Mouse (Mus musculus) lung, adult 2 months (tissue): ENCODE measurements at regions not wholly inside any gene's neighbourhood (a gene's known extent, or its start where the extent isn't known, plus 50 kb on each side); places are given as distances from the start of the nearest gene placed in this dataset.

ENCODE experiments used
- CTCF ChIP-seq: fragments of 200-500 bp; IDR thresholded peaks from 2 replicates; pipeline ENCODE4 v1.5.1; 2011; ENCODE audit warnings: mild to moderate bottlenecking, low read length, control low read depth; ENCODE audit not compliant: insufficient read depth
- POLR2A ChIP-seq: fragments of 200-500 bp; IDR thresholded peaks from 2 replicates; pipeline ENCODE4 v1.6.1; 2011; ENCODE audit warnings: low read depth, mild to moderate bottlenecking, control low read depth, low read length, borderline replicate concordance; ENCODE audit errors: extremely low read depth

DNA sequence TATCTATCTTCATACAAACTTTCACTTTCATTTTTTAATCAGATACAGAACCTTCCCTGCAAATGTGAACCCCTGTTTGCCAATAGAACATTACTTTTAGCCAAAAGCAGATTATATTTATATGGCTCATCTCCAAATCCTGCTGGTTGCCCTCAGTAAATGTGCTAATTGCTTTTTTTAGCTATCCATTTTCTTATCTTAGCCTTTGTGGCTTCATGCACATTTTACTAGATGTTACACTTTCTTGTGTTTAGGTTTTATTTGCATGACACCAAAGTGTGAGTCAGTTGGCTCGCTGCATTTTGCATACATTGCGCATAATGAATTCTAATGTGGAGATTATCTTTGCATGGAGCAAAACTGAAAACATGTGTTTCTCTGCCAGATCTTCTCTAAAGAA, 211.3 kb upstream of the Ube2e3 start:
- TF ChIP-seq CTCF = no peak
- TF ChIP-seq POLR2A = no peak
